Mouse (Mus musculus) urinary bladder, postnatal 25 days (tissue): ENCODE data around the gene Thra.

Experiments used
- DNase-seq: peaks from one replicate; pipeline ENCODE4 v3.0.0; 2022; ENCODE audit warnings: low spot score

Gene Thra

DNA sequence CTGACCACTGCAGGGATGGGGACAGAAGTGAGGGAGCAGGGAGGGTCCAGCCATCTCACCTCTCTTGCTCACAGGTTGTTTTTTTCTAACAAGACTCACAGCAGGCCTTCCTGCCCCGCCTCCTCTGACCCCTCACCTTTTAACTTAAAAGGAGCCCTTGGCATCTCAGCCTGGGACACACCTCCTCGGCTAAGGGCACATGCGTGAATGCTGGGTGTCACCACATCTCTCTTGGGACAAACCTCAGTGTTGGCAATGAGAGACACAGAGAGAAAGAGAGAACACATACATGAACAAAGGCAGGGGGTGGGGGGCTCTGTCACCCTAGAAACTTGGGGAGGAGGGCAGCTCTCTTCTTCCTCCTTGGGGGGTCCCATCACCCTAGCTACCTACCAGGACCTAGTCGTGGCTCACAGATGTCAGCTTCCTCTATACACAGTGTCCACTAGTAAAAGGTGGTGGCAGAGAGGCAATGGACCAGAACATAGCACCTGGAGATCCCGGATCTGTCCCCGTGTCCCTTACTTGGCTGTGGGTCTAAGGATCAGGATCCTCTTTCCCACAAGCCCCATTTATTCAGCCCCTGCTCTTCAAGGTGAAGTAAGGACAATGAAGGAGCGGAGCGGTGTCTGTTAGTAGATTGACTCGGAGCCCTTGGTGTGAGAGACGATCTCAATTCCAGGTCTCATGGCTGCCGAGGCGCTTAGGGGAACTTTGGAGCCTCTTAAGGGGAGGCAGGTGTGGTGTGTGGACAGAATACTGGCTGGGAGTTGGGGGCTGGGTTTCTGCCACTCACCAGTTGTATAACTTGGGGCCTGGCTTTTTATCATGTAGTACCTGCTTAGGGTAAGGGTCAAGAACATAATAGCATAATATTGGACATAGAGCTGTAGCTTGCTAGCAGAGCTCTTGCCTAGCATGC, 5.8 kb downstream of the Thra start:
- no peak for DNase-seq

- DNase-seq = peak; percentile 73
Measured at GRCm38 (mm10) chr11:98746855-98747693, 6.6 kb downstream of the Thra start.

- no peak for DNase-seq
Measured at GRCm38 (mm10) chr11:98747804-98748505, 7.5 kb downstream of the Thra start.

DNA sequence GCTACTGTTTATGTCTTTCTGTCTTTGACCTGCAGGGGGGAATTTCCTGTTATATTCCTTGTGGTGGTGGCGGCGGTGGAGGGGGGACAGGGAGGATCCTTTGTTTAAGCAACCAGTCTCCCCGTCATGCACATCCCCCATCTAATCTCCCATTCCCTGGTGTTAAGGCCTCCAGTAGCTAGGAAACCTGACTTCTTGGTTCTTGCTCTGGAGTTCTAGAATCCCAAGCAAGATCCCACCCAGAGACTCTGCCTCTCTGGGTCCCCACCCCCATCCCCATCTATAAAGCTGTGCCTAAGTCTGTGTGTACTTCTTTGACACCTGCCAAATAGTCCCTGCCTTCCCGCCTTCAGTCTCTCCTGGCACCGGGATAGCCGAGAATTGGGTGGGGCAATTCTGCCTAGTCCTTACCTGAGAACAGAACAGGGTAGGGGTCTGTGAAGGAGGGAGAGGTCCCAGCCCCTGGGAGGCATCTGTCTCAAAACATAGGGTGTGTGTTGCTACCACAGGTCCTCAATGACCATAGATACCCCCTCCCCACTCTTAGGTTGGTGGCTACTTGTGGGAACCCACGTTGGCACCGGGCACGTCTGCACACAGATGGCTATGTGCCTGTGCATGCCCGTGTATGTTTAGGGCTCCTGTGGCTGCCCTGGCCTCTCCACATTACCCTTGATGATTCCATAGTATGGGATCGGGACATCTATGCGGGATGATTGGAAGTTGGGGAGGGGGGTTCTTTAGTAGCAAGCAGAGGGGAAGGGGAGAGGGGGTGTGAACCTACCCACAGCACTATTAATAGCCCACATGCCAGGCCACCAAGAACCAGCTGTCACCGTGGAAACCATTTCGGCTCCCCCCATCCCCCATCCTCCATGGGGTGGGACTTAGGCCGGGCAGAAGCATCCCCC, 8.3 kb downstream of the Thra start:
- no peak for DNase-seq

DNA sequence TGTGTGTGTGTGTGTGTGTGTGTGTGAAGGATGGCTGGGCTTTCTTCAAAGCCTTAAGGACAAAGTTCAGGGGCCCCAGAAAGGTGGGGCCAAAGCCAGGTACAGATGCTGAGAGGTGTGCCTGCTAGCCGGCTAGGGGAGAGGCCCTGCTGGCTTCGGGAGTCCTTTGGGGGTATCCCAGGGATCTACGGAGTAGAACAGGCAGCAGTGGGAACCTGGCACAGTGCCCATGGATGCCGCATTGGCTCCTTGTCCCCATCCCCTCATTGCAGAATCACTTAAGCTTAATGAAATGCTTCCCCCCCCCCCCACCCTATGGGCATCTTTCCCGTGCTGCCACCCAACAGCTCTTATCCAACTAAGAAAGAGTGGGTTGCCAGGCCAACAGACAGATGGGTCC, 9.3 kb downstream of the Thra start:
- DNase-seq = no peak

GRCm38 (mm10) chr11:98750351-98751201, 10.1 kb downstream of the Thra start:
- no peak for DNase-seq

GRCm38 (mm10) chr11:98751221-98751782, 10.9 kb downstream of the Thra start:
- DNase-seq = no peak

GRCm38 (mm10) chr11:98752562-98753140, 12.2 kb downstream of the Thra start:
- DNase-seq = no peak

DNA sequence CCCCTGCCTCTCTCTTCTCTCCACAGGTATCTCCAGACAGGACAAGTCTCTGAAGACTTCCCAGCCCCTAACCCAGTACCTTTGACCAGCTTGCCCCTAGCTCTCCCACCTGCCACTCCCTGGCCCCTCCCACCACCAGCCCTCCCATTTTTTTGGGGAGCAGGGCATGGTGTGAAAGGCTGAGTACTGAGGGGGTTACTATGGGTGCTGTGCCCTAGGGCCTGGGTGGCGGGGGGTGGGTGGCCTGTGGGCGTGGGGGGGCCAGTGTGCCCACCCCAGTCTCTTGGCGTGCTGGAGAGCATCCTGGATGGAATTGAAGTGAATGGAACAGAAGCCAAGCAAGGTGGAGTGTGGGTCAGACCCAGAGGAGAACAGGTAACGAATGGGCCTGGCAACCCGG, 12.8 kb downstream of the Thra start:
- DNase-seq = no peak

DNA sequence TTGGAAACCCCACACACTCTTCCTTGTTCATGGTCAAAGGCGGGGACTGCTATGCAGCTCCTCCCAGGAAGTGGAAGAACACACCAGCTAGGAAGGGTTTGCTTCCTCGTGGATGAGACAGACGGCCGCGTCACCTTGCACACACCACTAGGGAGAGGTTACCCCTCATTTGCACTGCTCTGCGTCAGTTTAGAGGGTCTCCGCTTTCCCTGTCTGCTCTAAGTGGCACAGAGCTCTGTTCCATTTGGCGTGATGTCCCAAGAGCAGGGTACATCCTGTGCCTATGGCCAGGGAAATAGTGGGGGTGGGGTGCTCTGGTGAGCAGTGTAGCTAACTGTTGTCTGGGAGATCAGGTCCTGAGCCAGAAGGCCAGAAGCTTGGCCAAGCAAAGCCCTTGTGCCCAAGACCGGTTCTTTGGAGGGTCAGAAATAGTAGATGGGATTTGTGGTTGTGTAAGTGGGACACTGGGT, 13.7 kb downstream of the Thra start:
- no peak for DNase-seq

GRCm38 (mm10) chr11:98754621-98755181, 14.3 kb downstream of the Thra start:
- no peak for DNase-seq

GRCm38 (mm10) chr11:98755726-98756380, 15.4 kb downstream of the Thra start:
- DNase-seq = no peak

DNA sequence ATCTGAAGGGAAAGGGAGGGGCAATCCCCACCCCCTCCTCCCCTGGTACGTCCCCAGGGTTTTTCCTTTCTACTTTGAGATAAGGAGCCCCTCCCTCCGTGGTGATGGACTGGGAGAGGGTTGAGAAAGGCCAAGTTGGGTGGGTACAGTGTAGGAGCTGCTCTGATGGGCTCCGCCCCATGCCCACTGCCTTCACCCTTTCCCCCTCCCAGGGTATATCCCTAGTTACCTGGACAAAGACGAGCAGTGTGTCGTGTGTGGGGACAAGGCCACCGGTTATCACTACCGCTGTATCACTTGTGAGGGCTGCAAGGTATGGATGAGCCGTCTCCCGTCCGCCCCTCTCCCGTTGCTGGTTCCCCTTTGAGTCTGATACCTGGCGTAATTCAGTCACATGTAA, 16.3 kb downstream of the Thra start:
- no peak for DNase-seq

GRCm38 (mm10) chr11:98761939-98762338, 21.5 kb downstream of the Thra start:
- no peak for DNase-seq

DNA sequence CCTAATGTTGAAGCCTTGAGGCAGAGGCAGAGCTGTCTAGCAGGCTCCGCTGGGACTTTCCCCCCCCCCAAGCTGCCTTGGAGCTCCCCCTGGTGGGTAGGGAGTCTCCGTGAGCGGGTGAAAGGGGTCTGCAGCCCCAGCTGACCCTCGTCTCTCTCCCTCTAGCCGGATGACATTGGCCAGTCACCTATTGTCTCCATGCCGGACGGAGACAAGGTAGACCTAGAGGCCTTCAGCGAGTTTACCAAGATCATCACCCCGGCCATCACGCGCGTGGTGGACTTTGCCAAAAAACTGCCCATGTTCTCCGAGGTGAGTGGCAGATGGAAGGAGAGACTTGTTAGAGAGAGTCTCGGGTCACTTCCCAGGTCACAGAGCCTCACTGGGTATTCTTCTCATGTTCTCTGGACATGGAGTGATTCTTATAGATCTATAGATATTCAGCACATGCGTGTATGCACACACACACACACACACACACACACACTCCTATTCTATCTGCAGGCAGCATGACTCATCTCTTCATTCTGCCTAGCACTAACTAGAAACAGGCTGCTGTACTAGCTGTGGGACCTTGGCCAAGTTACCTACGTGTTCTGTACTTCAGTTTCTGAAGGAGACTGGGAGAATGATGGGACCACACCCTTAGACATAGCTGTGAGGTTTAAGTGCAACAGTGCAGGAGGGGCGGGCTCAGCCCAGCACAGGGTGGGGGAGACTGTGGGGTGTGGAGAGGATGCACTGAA, 22.5 kb downstream of the Thra start:
- no peak for DNase-seq

GRCm38 (mm10) chr11:98763502-98763861, 23.0 kb downstream of the Thra start:
- DNase-seq = no peak

GRCm38 (mm10) chr11:98764091-98764490, 23.7 kb downstream of the Thra start:
- DNase-seq = no peak

GRCm38 (mm10) chr11:98764746-98765145, 24.3 kb downstream of the Thra start:
- no peak for DNase-seq
